Mouse (Mus musculus) kidney, adult 2 months (tissue): ENCODE results near the gene Il1rap. TPM values are rescaled to one million over a fixed set of nuclear protein-coding genes. Genes with fewer than 3 reads are reported as not detected.

Experiments
- DNase-seq: peaks from one replicate; pipeline ENCODE4 v3.0.0; 2021
- H3K27ac ChIP-seq: fragments of 200-500 bp; 2 replicates; pipeline ENCODE4 v1.5.1; 2012; ENCODE audit warnings: low read depth, low read length, control low read depth, inconsistent platforms; ENCODE audit not compliant: insufficient read depth
- H3K27me3 ChIP-seq: fragments of 200-500 bp; replicated peaks from 2 replicates; pipeline ENCODE4 v1.6.1; 2012; ENCODE audit warnings: mild to moderate bottlenecking, moderate library complexity, low read length, inconsistent platforms; ENCODE audit not compliant: control insufficient read depth, insufficient read depth
- H3K36me3 ChIP-seq: fragments of 200-500 bp; 2 replicates; pipeline ENCODE4 v1.6.1; 2012; ENCODE audit warnings: mild to moderate bottlenecking, moderate library complexity, low read length, inconsistent platforms; ENCODE audit not compliant: control insufficient read depth, insufficient read depth
- H3K4me1 ChIP-seq: fragments of 200-500 bp; 2 replicates; pipeline ENCODE4 v1.6.1; 2011; ENCODE audit warnings: low read length; ENCODE audit not compliant: control insufficient read depth, insufficient read depth
- H3K4me3 ChIP-seq: fragments of 200-500 bp; 2 replicates; pipeline ENCODE4 v1.5.1; 2011; ENCODE audit warnings: mild to moderate bottlenecking, low read depth, low read length, control low read depth; ENCODE audit not compliant: insufficient read depth
- CTCF ChIP-seq: fragments of 200-500 bp; conservative IDR thresholded peaks from 2 replicates; pipeline ENCODE4 v1.5.1; 2011; ENCODE audit warnings: low read depth, mild to moderate bottlenecking, control low read depth, low read length, moderate library complexity, mixed read lengths; ENCODE audit not compliant: insufficient read depth, insufficient read length
- POLR2A ChIP-seq: fragments of 200-500 bp; IDR thresholded peaks from one replicate; pipeline ENCODE4 v1.6.1; 2011; ENCODE audit warnings: low read depth, low read length, control low read depth
- WGBS: fragments of 180-500 bp; shearing (Covaris S2); methylation state at CpG from one replicate; pipeline ENCODE4 v1.1.7; 2018; 5-methylcytosine and 5-hydroxymethylcytosine counted together
- polyA plus RNA-seq: library from polyadenylated mRNA; depleted of rRNA; stranded (reverse); fragments of >200 nt; gene quantifications from 2 replicates; pipeline ENCODE4 v1.2.3, GENCODE M21; 2012; rRNA removed

Gene Il1rap
- polyA plus RNA-seq, 1 experiment: 3.1 TPM

DNA sequence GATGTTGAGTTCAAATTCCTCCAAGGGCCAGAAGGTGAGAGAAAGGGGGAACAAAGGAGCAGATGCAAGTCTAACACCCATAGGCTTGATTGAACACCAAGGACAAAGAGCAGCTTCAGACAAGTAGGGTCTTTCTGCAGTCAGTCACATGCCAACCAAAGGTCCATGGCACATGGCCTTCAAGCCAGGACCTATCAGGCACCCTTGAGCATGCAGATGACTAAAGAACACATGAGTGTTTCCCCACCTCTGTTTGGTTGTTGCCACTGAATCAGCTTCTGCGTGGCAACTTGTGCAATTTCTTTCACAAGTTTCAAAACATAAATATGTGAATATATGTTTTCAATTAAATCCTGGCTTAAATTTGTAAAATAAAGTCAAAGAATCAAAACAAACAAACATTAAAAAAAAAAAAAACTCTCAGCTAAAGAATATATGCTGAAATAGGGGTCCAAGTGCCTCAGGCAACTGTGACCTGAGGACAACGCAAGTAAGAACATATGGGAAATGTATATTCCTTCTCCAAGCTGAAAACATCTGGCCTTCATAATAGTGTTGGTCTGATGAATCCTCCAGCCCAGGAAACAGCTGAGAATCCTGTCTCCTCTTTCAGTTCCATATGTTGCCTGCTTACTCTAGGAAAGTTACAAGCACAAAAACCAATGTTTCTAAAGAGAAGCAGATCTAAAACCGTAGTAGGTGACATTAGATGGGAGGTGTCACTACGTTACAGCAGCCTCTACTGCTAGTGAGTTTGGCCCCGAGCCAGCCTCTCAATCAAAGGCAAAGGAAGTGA lies 142.6 kb downstream of the Il1rap start:
- no peak for TF ChIP-seq POLR2A
- DNase-seq: no peak
- Histone ChIP-seq H3K36me3 (no peaks in the 10 kb centered on the region), H3K27ac (no peak overlapping the region), H3K4me3 (no peak overlapping the region), H3K4me1 (no peaks in the 10 kb centered on the region), H3K27me3 (no peaks in the 10 kb centered on the region)
- WGBS: 69% methylated on average over 5 of the region's 5 CpGs

DNA sequence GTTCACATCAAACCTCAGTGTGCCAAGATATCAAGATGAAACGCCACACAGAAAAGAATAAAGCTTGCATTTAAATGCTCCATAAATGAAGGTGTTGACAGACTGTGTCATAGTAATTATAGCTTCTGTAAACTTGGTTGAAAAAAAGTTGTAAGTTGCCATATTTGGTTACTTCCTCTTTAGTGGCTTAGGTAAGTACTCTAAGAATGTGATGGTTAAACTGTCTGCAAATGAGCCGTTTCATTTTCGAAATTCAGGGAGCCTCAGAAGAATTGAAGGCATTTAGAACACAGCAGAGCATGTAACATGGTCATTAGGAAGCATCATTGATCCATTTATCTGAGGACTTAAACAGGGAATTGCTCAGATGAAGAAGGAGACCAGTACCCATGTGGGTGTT lies 146.6 kb downstream of the Il1rap start:
- 62% methylated on average over 3 of the region's 3 CpGs for WGBS
- TF ChIP-seq POLR2A: no peak
- TF ChIP-seq CTCF: no peak

DNA sequence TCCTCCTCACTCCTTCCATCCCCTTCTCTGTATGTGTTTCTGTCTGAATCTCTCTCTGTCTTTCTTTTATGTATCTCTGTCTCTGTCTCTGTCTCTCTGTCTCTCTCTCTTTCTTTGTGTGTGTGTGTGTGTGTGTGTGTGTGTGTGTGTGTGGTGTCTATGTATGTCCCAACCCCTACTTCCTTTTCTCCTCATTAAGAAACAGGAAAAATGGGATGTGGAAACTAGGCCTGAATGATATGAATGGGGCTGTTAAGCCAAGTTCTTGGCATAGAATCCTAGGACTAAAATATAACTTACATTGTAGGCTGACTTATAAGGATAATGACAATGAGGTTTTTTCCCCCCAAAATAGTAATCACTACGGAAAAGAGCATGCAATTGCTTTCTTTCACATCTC lies 149.4 kb downstream of the Il1rap start:
- 77% methylated on average over 1 of the region's 1 CpGs for WGBS
- Histone ChIP-seq H3K4me1 (no peaks in the 10 kb centered on the region), H3K4me3 (no peak overlapping the region), H3K27me3 (no peaks in the 10 kb centered on the region; the same call in 1 of the 2 replicates), H3K27ac (no peak overlapping the region), H3K36me3 (no peaks in the 10 kb centered on the region)
- DNase-seq: no peak
- no peak for TF ChIP-seq POLR2A
- no peak for TF ChIP-seq CTCF

More for the DNA sequence above, 146.6 kb downstream of the Il1rap start:
- Histone ChIP-seq H3K4me1 (no peaks in the 10 kb centered on the region), H3K36me3 (no peaks in the 10 kb centered on the region), H3K27me3 (no peaks in the 10 kb centered on the region), H3K27ac (no peak overlapping the region), H3K4me3 (no peak overlapping the region)
- no peak for DNase-seq

DNA sequence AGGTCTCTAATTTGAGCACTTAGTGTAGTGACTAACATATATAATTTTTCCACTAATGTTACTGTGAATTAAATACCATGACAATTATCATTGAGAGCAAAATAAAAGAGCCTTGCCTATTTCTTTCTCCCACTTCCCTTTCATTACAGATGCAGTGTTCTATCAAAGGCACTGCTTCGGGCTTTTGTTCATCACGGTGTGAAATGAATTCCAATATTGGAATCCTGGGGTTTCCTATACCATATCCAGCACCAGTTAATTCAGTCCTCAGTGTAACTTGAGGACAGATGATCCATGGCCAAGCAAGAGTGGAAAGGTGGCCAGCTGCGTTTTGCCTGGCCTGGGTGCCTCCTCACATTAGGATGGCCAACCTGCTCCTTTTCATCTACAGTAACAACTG lies 151.1 kb downstream of the Il1rap start:
- H3K27ac ChIP-seq: no peak overlapping the region
- TF ChIP-seq CTCF: no peak
- no peaks in the 10 kb centered on the region for H3K36me3 ChIP-seq
- no peaks in the 10 kb centered on the region; the same call in 1 of the 2 replicates for H3K27me3 ChIP-seq
- H3K4me1 ChIP-seq: no peaks in the 10 kb centered on the region
- 78% methylated on average over 3 of the region's 3 CpGs for WGBS
- DNase-seq: no peak
- H3K4me3 ChIP-seq: no peak overlapping the region

DNA sequence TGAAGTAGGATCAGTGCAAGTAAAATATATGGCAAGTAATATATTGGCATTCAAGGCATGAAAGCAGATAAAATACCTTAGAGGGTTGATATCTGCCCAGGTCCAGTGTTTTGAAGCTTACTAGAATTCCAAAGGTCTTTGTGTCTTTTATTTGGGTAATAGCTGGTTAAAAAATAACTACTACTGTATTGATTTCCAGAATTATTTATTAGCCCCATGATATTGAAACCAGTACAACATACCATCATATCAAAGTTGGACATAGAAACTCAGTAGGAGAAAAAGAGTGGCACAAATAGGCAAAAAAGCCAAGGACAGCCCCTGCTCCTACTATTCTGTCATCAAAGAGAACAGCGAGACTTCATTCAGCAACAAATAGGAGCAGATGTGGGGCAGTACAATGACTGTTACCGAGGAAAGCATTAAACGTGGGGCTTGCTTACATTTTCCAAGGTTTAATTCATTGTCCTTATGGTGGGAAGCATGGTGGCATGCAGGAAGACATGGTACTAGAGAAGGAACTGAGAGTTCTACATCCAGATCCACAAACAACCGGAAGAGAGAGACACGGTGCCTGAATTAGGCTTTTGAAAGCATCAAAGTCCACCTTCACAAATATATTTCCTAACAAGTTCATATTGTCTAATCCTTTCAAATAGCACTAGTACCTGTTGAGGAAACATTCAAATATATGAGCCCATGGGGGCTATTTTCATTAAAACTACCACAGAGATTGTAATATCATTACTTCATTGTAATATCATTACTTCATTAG lies 174.1 kb downstream of the Il1rap start:
- TF ChIP-seq POLR2A (no peak), CTCF (no peak)
- 83% methylated on average over 5 of the region's 5 CpGs for whole genome bisulfite sequencing
- H3K4me3 ChIP-seq: no peak overlapping the region

DNA sequence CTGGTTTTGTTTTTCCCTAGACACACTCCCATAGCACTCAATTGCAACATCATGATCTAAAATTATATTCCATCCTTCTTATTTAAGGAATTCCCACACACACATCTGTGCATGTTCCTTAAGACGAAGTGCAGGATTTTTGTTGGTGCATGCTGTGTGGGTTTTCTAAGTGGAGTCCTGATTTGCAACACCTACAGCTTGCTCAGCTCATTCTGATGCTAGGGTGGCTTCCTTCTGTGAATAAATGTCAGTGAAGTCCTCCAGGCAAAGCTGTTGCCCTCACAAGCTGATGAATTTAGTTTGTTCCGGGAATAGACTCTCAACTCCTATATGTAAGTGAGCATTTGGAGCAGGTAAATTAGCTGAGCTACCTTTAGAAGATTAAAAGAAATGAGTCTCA lies 194.5 kb downstream of the Il1rap start:
- WGBS: 89% methylated on average over 2 of the region's 2 CpGs
- TF ChIP-seq CTCF (no peak), POLR2A (no peak)
- H3K36me3 ChIP-seq: no peaks in the 10 kb centered on the region
- no peak overlapping the region for H3K4me3 ChIP-seq
- no peak overlapping the region for H3K27ac ChIP-seq
- no peaks in the 10 kb centered on the region for H3K4me1 ChIP-seq
- H3K27me3 ChIP-seq: no peaks in the 10 kb centered on the region
- DNase-seq: no peak

More for the DNA sequence above, 174.1 kb downstream of the Il1rap start:
- no peaks in the 10 kb centered on the region for H3K36me3 ChIP-seq
- no peak for DNase-seq
- H3K27ac ChIP-seq: no peak overlapping the region
- H3K27me3 ChIP-seq: no peaks in the 10 kb centered on the region
- H3K4me1 ChIP-seq: no peaks in the 10 kb centered on the region

DNA sequence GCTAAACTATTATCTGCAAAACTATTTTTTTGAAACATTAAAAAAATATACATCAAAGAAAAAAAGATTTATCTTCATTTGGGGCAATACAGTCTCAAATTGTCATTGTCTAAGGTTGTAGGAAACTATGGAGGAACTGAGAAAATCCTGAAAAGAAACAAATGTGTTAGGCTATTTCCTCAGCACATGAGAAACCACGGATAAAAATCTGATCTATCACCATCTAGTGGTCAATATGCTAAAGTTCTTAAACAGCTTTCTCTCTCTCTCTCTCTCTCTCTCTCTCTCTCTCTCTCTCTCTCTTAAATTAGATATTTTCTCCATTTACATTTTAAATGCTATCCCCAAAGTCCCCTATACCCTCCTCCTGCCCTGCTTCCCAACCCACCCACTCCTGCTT lies 195.6 kb downstream of the Il1rap start:
- H3K36me3 ChIP-seq: no peaks in the 10 kb centered on the region
- H3K27me3 ChIP-seq: no peaks in the 10 kb centered on the region
- WGBS: 8% methylated on average over 1 of the region's 1 CpGs
- DNase-seq: no peak
- H3K27ac ChIP-seq: no peak overlapping the region
- no peak overlapping the region for H3K4me3 ChIP-seq
- TF ChIP-seq CTCF (no peak), POLR2A (no peak)
- no peaks in the 10 kb centered on the region for H3K4me1 ChIP-seq

Other genes with a start within 250 kb of the Il1rap start
- gene Cldn1, start 209.9 kb upstream of the Il1rap start, polyA plus RNA-seq: 17.7 and 18.2 TPM in 2 replicates
- gene Cldn16, start 118.6 kb upstream of the Il1rap start, polyA plus RNA-seq: 14.3 and 15.4 TPM in 2 replicates
- gene Tmem207, start 54.9 kb upstream of the Il1rap start, polyA plus RNA-seq: 7.2 and 7.8 TPM in 2 replicates